Mouse (Mus musculus) CH12.LX (cell line): ENCODE data around the gene Cramp1l. TPM values are rescaled to one million over a fixed set of nuclear protein-coding genes. Genes with fewer than 3 reads are reported as not detected.

ENCODE experiments used
- DNase-seq: peaks from one replicate; pipeline ENCODE4 v3.0.0-alpha.2; 2013; ENCODE audit errors: extremely low read depth
- H3K27ac ChIP-seq: 2 replicates; pipeline ENCODE4 v1.5.1; 2012; ENCODE audit warnings: low read depth, mild to moderate bottlenecking, control low read depth, moderate library complexity; ENCODE audit not compliant: insufficient read depth
- H3K27me3 ChIP-seq: replicated peaks from 2 replicates; pipeline ENCODE3; 2012; ENCODE audit warnings: inconsistent platforms
- H3K36me3 ChIP-seq, 2 experiments: replicated peaks in 1 of 2; 2 replicates each; pipeline versions ENCODE3 to v1.6.1; 2012; ENCODE audit warnings: inconsistent platforms in 1 of 2, low read length in 1 of 2, mild to moderate bottlenecking in 1 of 2, mixed read lengths in 1 of 2, moderate library complexity in 1 of 2; ENCODE audit not compliant: control insufficient read depth in 1 of 2, insufficient read depth in 1 of 2
- H3K4me1 ChIP-seq, 2 experiments: 2 replicates each; pipeline ENCODE4 v1.6.1; 2012; ENCODE audit warnings: inconsistent platforms in 1 of 2, moderate library complexity in 1 of 2; ENCODE audit not compliant: insufficient read depth in 2 of 2, control insufficient read depth in 1 of 2
- H3K4me2 ChIP-seq: 2 replicates; pipeline ENCODE4 v1.6.1; 2012; ENCODE audit warnings: low read depth, mild to moderate bottlenecking, control low read depth; ENCODE audit not compliant: poor library complexity, insufficient read depth, severe bottlenecking
- H3K4me3 ChIP-seq, 3 experiments: fragments of 150-350 bp in 1 of 3; sonication (generic) in 1 of 3; replicated peaks in 1 of 3; 2 replicates each; pipeline versions ENCODE3 to v1.5.1; 2011 to 2012; ENCODE audit warnings: low read depth in 2 of 3, low read length in 2 of 3, mild to moderate bottlenecking in 2 of 3, moderate library complexity in 2 of 3, control low read depth in 1 of 3, improper control_type of control experiment in 1 of 3, inconsistent platforms in 1 of 3, mixed read lengths in 1 of 3; ENCODE audit not compliant: poor library complexity in 1 of 3
- H3K79me2 ChIP-seq: replicated peaks from 2 replicates; pipeline ENCODE4 v1.6.1; 2012; ENCODE audit warnings: mild to moderate bottlenecking, moderate library complexity; ENCODE audit not compliant: control insufficient read depth, poor library complexity, insufficient read depth, severe bottlenecking; ENCODE audit errors: extremely low read depth
- H3K9ac ChIP-seq: 2 replicates; pipeline ENCODE4 v1.6.1; 2012; ENCODE audit warnings: low read depth, mild to moderate bottlenecking, control low read depth, moderate library complexity; ENCODE audit not compliant: insufficient read depth
- H3K9me3 ChIP-seq: replicated peaks from 2 replicates; pipeline ENCODE3; 2012; ENCODE audit warnings: low read length, inconsistent platforms, mixed read lengths
- BHLHE40 ChIP-seq: IDR thresholded peaks from 2 replicates; pipeline ENCODE4 v1.6.1; 2011; ENCODE audit warnings: mild to moderate bottlenecking, low read depth, low read length, improper control_type of control experiment
- CHD2 ChIP-seq: IDR thresholded peaks from 2 replicates; pipeline ENCODE4 v1.6.1; 2011; ENCODE audit warnings: low read length, improper control_type of control experiment
- E2F4 ChIP-seq: IDR thresholded peaks from 2 replicates; pipeline ENCODE4 v1.6.1; 2011; ENCODE audit warnings: low read depth, low read length, improper control_type of control experiment; ENCODE audit not compliant: insufficient replicate concordance
- ELF1 ChIP-seq: IDR thresholded peaks from 2 replicates; pipeline ENCODE4 v1.6.1; 2014; ENCODE audit warnings: low read depth, mild to moderate bottlenecking, inconsistent platforms, low read length, improper control_type of control experiment
- ETS1 ChIP-seq: conservative IDR thresholded peaks from 2 replicates; pipeline ENCODE4 v1.6.1; 2012; ENCODE audit warnings: low read depth, mild to moderate bottlenecking, inconsistent platforms, low read length, improper control_type of control experiment, moderate library complexity
- HCFC1 ChIP-seq: IDR thresholded peaks from 2 replicates; pipeline ENCODE4 v1.6.1; 2012; ENCODE audit warnings: low read depth, mild to moderate bottlenecking, inconsistent platforms, low read length, improper control_type of control experiment
- JUN ChIP-seq: IDR thresholded peaks from 2 replicates; pipeline ENCODE4 v1.6.1; 2011; ENCODE audit warnings: low read depth, mild to moderate bottlenecking, low read length, improper control_type of control experiment, moderate library complexity; ENCODE audit not compliant: insufficient read depth
- KAT2A ChIP-seq: IDR thresholded peaks from 2 replicates; pipeline ENCODE4 v1.6.1; 2012; ENCODE audit warnings: low read length, improper control_type of control experiment, inconsistent platforms; ENCODE audit not compliant: insufficient replicate concordance
- MAFK ChIP-seq: IDR thresholded peaks from 2 replicates; pipeline ENCODE4 v1.6.1; 2011; ENCODE audit warnings: low read length, improper control_type of control experiment; ENCODE audit not compliant: insufficient replicate concordance
- MAX ChIP-seq: IDR thresholded peaks from 2 replicates; pipeline ENCODE4 v1.6.1; 2011; ENCODE audit warnings: low read length, improper control_type of control experiment
- MAZ ChIP-seq: IDR thresholded peaks from 2 replicates; pipeline ENCODE4 v1.6.1; 2012; ENCODE audit warnings: low read depth, mild to moderate bottlenecking, inconsistent platforms, low read length, improper control_type of control experiment, moderate library complexity
- MEF2A ChIP-seq: IDR thresholded peaks from 2 replicates; pipeline ENCODE4 v1.6.1; 2014; ENCODE audit warnings: low read depth, mild to moderate bottlenecking, inconsistent platforms, low read length, improper control_type of control experiment, borderline replicate concordance
- MXI1 ChIP-seq: IDR thresholded peaks from 2 replicates; pipeline ENCODE4 v1.6.1; 2011; ENCODE audit warnings: mild to moderate bottlenecking, low read depth, low read length, improper control_type of control experiment
- NELFE ChIP-seq: IDR thresholded peaks from 2 replicates; pipeline ENCODE4 v1.6.1; 2011; ENCODE audit warnings: low read depth, low read length, improper control_type of control experiment
- PAX5 ChIP-seq: IDR thresholded peaks from 2 replicates; pipeline ENCODE4 v1.6.1; 2012; ENCODE audit warnings: low read length, inconsistent platforms, mixed read lengths
- POLR2A ChIP-seq: IDR thresholded peaks from 2 replicates; pipeline ENCODE4 v1.6.1; 2011; ENCODE audit warnings: low read depth, mild to moderate bottlenecking, improper control_type of control experiment, low read length
- POLR2AphosphoS2 ChIP-seq: IDR thresholded peaks from 2 replicates; pipeline ENCODE4 v1.6.1; 2011; ENCODE audit warnings: low read depth, low read length, improper control_type of control experiment
- RCOR1 ChIP-seq: conservative IDR thresholded peaks from 2 replicates; pipeline ENCODE4 v1.6.1; 2012; ENCODE audit warnings: low read depth, mild to moderate bottlenecking, inconsistent platforms, low read length, improper control_type of control experiment
- SMC3 ChIP-seq: IDR thresholded peaks from 2 replicates; pipeline ENCODE4 v1.6.1; 2011; ENCODE audit warnings: low read depth, low read length, improper control_type of control experiment
- UBTF ChIP-seq: IDR thresholded peaks from 2 replicates; pipeline ENCODE4 v1.6.1; 2012; ENCODE audit warnings: low read depth, mild to moderate bottlenecking, inconsistent platforms, low read length, improper control_type of control experiment, moderate library complexity
- USF1 ChIP-seq: IDR thresholded peaks from 2 replicates; pipeline ENCODE4 v1.6.1; 2014; ENCODE audit warnings: low read depth, mild to moderate bottlenecking, inconsistent platforms, low read length, improper control_type of control experiment
- USF2 ChIP-seq: conservative IDR thresholded peaks from 2 replicates; pipeline ENCODE4 v1.6.1; 2011; ENCODE audit warnings: low read depth, low read length, improper control_type of control experiment
- ZC3H11A ChIP-seq: IDR thresholded peaks from 2 replicates; pipeline ENCODE4 v1.6.1; 2012; ENCODE audit warnings: low read depth, mild to moderate bottlenecking, inconsistent platforms, low read length, improper control_type of control experiment
- ZMIZ1 ChIP-seq: IDR thresholded peaks from 2 replicates; pipeline ENCODE4 v1.6.1; 2012; ENCODE audit warnings: low read depth, mild to moderate bottlenecking, inconsistent platforms, low read length, improper control_type of control experiment
- ZNF384 ChIP-seq: IDR thresholded peaks from 2 replicates; pipeline ENCODE4 v1.6.1; 2012; ENCODE audit warnings: low read depth, low read length, improper control_type of control experiment, inconsistent platforms
- dilution Hi-C: fragments of 300-500 bp; cut with MboI; formaldehyde crosslinking; loops from 2 replicates; pipeline ENCODE4 v1.14.3; 2020; ENCODE audit warnings: low sequenced_read_pairs; ENCODE audit not compliant: extremely low pct_unique_long_range_greater_than_20kb, extremely low pct_ligation_motif_present
- in situ Hi-C: fragments of 300-500 bp; cut with MboI; formaldehyde crosslinking; loops from 3 replicates; pipeline ENCODE4 v1.14.3; 2019; ENCODE audit warnings: low sequenced_read_pairs, low pct_ligation_motif_present, low pct_unique_long_range_greater_than_20kb, mixed read lengths
- polyA plus RNA-seq: library from polyadenylated mRNA; unstranded; fragments of >175 nt; gene quantifications from 2 replicates; pipeline ENCODE4 v1.2.1, GENCODE M21; 2012; ENCODE audit warnings: low read depth; ENCODE audit not compliant: insufficient read length
- total RNA-seq, 2 experiments: library from RNA; depleted of rRNA; stranded (reverse); fragments of 300-350 nt in 1 of 2; fragments of >200 nt in 1 of 2; gene quantifications; 2 replicates each; pipeline ENCODE4 v1.2.3; 2012 to 2014

The Cramp1l gene
- total and polyA plus RNA-seq, 3 experiments: 2.1 to 6.9 (median 4.3) TPM

DNA sequence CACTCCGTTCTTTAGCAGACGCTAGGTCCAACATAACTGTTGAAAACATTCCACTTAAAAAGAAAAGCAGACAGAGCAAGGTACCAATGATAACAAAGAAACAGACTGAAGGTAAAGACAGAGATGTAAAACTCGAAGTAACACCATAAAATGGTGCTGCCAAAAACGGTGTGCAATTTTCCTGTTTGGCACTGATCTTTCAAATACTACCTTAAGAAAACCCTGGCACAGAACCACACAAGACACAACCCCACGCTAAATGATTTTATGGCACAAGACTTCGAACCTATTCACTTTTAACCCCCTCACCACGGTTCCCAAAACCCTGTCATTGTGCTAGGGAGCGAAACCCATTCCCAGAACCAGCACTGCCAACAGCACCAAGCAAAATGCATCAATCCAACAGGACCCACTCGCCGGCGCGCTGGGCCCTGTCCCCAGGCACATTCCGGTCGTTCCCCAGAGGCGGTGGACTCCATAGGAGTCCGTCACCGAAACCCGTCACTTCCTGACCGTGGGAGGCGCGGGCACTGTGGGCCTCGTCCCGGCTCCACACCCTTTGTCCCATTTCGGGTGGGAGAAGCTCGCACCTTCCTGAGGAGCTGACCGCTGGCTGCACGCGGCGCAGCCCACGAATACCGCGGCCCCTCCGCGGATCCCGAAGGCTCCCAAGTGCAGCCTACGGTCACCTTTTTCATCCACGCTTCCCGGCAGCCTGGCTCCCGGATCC is 582 bp downstream of the Cramp1l start:
- H3K4me1 ChIP-seq: peaks cover 2 to 25% of the 10 kb centered on the region in 2 experiments; a peak in 2 of 4 replicates
- H3K27me3 ChIP-seq: no peaks in the 10 kb centered on the region
- H3K4me2 ChIP-seq: peak overlapping the region; percentile 86
- TF ChIP-seq KAT2A (no peak), JUN (no peak), E2F4 (no peak), MAX (no peak), HCFC1 (no peak), POLR2AphosphoS2 (no peak), USF1 (no peak), MEF2A (no peak)
- H3K27ac ChIP-seq: 0 out of 2 replicates have a peak overlapping the region, but pooled peaks have one; percentile 4
- peaks cover 11 to 37% of the 10 kb centered on the region in 2 experiments for H3K36me3 ChIP-seq
- H3K79me2 ChIP-seq: peaks cover 30% of the 10 kb centered on the region
- peak overlapping the region; percentile 74 to 98 (median 97) for H3K4me3 ChIP-seq
- in situ Hi-C loops (no loop called here), dilution Hi-C loops (no loop called here)
- peak overlapping the region; percentile 97 for H3K9ac ChIP-seq
- peak; percentile 27 for DNase-seq
- peaks cover 2% of the 10 kb centered on the region for H3K9me3 ChIP-seq

DNA sequence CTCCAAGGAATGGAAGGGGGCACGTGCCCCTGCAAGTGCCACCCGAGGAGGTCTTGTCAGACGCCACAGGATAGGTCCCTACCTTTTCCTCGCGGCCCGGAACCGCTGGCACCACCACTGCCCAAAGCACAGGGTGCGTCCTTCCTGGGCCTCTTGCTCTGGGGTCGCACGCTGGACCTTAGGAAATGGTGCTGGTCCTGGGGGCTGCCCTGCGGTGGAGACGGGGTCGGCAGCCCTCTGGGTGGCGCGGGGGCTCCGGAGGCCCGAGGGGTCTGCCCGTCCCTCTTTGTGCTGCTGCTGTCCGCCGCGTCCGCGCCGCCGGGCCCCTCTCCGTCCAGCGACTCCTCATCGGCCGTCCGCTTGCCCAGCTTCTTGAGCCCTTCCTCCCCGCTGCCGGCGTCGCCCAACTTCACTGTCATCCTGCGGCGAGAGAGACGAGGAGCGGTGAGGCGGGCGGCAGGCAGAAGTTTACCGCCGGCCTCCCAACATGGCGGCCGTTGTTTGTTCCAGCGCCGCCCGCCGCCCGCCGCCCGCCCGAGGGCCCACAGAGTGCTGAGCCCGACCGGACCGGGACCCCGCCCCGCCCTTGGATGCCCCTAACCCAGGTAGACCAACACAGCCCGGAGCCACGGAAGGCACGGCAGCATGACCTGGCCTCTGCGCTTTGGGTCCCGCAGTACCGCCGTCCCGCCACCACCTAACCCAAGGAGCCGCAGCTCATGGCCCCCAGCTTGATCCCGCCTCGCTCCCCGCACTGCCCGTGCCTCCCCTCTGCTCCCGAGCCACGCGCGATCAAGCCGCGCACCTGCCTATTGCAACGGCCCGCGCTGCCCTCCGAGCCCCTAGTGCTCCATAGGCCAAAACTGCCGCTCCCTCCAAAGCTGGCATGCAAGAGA is 1.7 kb downstream of the Cramp1l start:
- peaks cover 30% of the 10 kb centered on the region for H3K79me2 ChIP-seq
- no peaks in the 10 kb centered on the region for H3K9me3 ChIP-seq
- H3K9ac ChIP-seq: peak overlapping the region; percentile 97
- peaks cover 2 to 25% of the 10 kb centered on the region in 2 experiments; a peak in 2 of 4 replicates for H3K4me1 ChIP-seq
- no peaks in the 10 kb centered on the region for H3K27me3 ChIP-seq
- H3K27ac ChIP-seq: peak overlapping the region; percentile 54; the same call in 1 of the 2 replicates
- peak; percentile 64; the same call in 1 of the 2 replicates for TF ChIP-seq UBTF
- TF ChIP-seq USF1: no peak
- no peak for TF ChIP-seq ETS1
- no peak for TF ChIP-seq SMC3
- TF ChIP-seq ZMIZ1: no peak
- no peak for TF ChIP-seq MAZ
- no peak for TF ChIP-seq NELFE
- TF ChIP-seq ELF1: no peak
- no peak for TF ChIP-seq ZNF384
- TF ChIP-seq POLR2A: no peak
- peak; percentile 43; the same call in 1 of the 2 replicates for TF ChIP-seq BHLHE40
- TF ChIP-seq MAFK: no peak
- TF ChIP-seq USF2: no peak
- no peak for TF ChIP-seq KAT2A
- no peak for TF ChIP-seq CHD2
- TF ChIP-seq RCOR1: no peak
- TF ChIP-seq MXI1: peak; percentile 30; the same call in 1 of the 2 replicates
- TF ChIP-seq PAX5: no peak
- no peak for TF ChIP-seq ZC3H11A
- TF ChIP-seq POLR2AphosphoS2: no peak
- peak overlapping the region; percentile 74 to 98 (median 97) for H3K4me3 ChIP-seq
- in situ Hi-C loops (no loop called here), dilution Hi-C loops (no loop called here)
- H3K36me3 ChIP-seq: peaks cover 8 to 39% of the 10 kb centered on the region in 2 experiments
- peak overlapping the region; percentile 86 for H3K4me2 ChIP-seq
- peak; percentile 15 for DNase-seq
